Mouse (Mus musculus) heart, adult 2 months (tissue): ENCODE data around the gene Palld.

Source experiments
- CTCF ChIP-seq: fragments of 200-600 bp; IDR thresholded peaks from 2 replicates; pipeline ENCODE4 v1.8.1; 2022; ENCODE audit warnings: antibody characterized with exemption, mild to moderate bottlenecking, moderate library complexity
- POLR2A ChIP-seq: fragments of 200-500 bp; IDR thresholded peaks from 2 replicates; pipeline ENCODE4 v1.6.1; 2011; ENCODE audit warnings: mild to moderate bottlenecking, low read depth, low read length, control low read depth; ENCODE audit not compliant: insufficient read depth

GRCm38 (mm10) chr8:61639596-61639995 lies 262.9 kb downstream of the Palld start:
- TF ChIP-seq POLR2A, result no peak
- TF ChIP-seq CTCF, result no peak
